Mouse (Mus musculus) myocyte (in vitro differentiated cells): ENCODE measurements at regions not wholly inside any gene's neighbourhood (a gene's known extent, or its start where the extent isn't known, plus 50 kb on each side); places are given as distances from the start of the nearest gene placed in this dataset.

ENCODE experiments used
- H3K27me3 ChIP-seq: one replicate; pipeline ENCODE4 v1.6.1; 2011; ENCODE audit not compliant: control insufficient read depth, insufficient read depth, insufficient read length
- H3K36me3 ChIP-seq: one replicate; pipeline ENCODE4 v1.6.1; 2011; ENCODE audit not compliant: control insufficient read depth, insufficient read depth
- H3K4me2 ChIP-seq: one replicate; pipeline ENCODE4 v1.6.1; 2011; ENCODE audit warnings: low read depth, control low read depth
- H3K4me3 ChIP-seq: one replicate; pipeline ENCODE4 v1.5.1; 2011; ENCODE audit warnings: mild to moderate bottlenecking, control low read depth, moderate library complexity
- H3K79me2 ChIP-seq: one replicate; pipeline ENCODE4 v1.6.1; 2011; ENCODE audit not compliant: control insufficient read depth, insufficient read depth
- H3ac ChIP-seq: one replicate; pipeline ENCODE4 v1.6.1; 2011; ENCODE audit not compliant: control insufficient read depth, insufficient read length
- CEBPB ChIP-seq: IDR thresholded peaks from 2 replicates; pipeline ENCODE4 v1.6.1; 2011; ENCODE audit warnings: mild to moderate bottlenecking, moderate library complexity; ENCODE audit not compliant: poor library complexity, insufficient read depth, severe bottlenecking
- E2F4 ChIP-seq: IDR thresholded peaks from one replicate; pipeline ENCODE4 v1.6.1; 2011; ENCODE audit warnings: mild to moderate bottlenecking, control low read depth, moderate library complexity; ENCODE audit not compliant: insufficient read depth
- MAX ChIP-seq: IDR thresholded peaks from one replicate; pipeline ENCODE4 v1.6.1; 2011; ENCODE audit warnings: low read depth, mild to moderate bottlenecking, control low read depth
- MYOD1 ChIP-seq, 3 experiments: IDR thresholded peaks; one replicate each; pipeline ENCODE4 v1.6.1; 2011; ENCODE audit warnings: control low read depth in 2 of 3, low read depth in 2 of 3, mild to moderate bottlenecking in 2 of 3, moderate library complexity in 1 of 3; ENCODE audit not compliant: insufficient read length in 2 of 3, control insufficient read depth in 1 of 3
- MYOG ChIP-seq, 3 experiments: IDR thresholded peaks; one replicate each; pipeline ENCODE4 v1.6.1; 2011; ENCODE audit warnings: control low read depth in 2 of 3, low read depth in 2 of 3, mild to moderate bottlenecking in 2 of 3; ENCODE audit not compliant: insufficient read length in 2 of 3, control insufficient read depth in 1 of 3, insufficient read depth in 1 of 3
- POLR2A ChIP-seq: IDR thresholded peaks from one replicate; pipeline ENCODE4 v1.6.1; 2011; ENCODE audit warnings: low read depth, mild to moderate bottlenecking, control low read depth, moderate library complexity; ENCODE audit not compliant: insufficient read length
- POLR2AphosphoS2 ChIP-seq: IDR thresholded peaks from one replicate; pipeline ENCODE4 v1.6.1; 2011; ENCODE audit warnings: low read depth, control low read depth; ENCODE audit not compliant: insufficient read length
- REST ChIP-seq: IDR thresholded peaks from one replicate; pipeline ENCODE4 v1.6.1; 2011; ENCODE audit warnings: mild to moderate bottlenecking, control low read depth, moderate library complexity; ENCODE audit not compliant: insufficient read depth, insufficient read length
- SRF ChIP-seq: IDR thresholded peaks from one replicate; pipeline ENCODE4 v1.6.1; 2011; ENCODE audit warnings: low read depth; ENCODE audit not compliant: control insufficient read depth, insufficient read length
- TCF12 ChIP-seq: IDR thresholded peaks from one replicate; pipeline ENCODE4 v1.6.1; 2011; ENCODE audit warnings: mild to moderate bottlenecking, control low read depth; ENCODE audit not compliant: poor library complexity, insufficient read depth, severe bottlenecking
- TCF3 ChIP-seq: IDR thresholded peaks from one replicate; pipeline ENCODE4 v1.6.1; 2011; ENCODE audit warnings: low read depth, control low read depth; ENCODE audit not compliant: insufficient read length
- USF1 ChIP-seq: IDR thresholded peaks from one replicate; pipeline ENCODE4 v1.6.1; 2011; ENCODE audit warnings: low read depth, mild to moderate bottlenecking, control low read depth, moderate library complexity

DNA sequence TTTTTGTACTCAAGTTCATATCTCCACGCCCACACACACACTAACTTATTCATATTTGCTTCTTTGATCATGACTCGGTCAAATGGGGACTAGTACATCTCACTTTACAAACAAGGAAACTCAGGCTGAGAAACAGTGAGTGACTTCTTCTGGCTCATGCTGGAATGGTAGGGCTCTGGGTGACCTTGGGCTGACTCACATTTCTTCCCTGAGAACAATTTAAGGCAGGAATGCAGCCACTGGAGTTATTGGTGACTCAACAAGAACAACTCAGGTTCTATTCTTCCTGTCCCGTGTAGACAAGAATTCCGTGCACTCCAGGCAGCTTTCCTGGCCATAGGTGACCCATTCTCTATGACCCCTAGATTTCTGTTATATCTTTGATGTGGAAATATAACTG, 87.3 kb downstream of the Naa11 start:
- Histone ChIP-seq H3K4me3 (no peak overlapping the region), H3K4me2 (no peak overlapping the region), H3K79me2 (no peaks in the 10 kb centered on the region), H3ac (no peak overlapping the region), H3K36me3 (no peaks in the 10 kb centered on the region), H3K27me3 (no peaks in the 10 kb centered on the region)
- TF ChIP-seq REST (no peak), SRF (no peak), USF1 (no peak), MAX (no peak), TCF12 (no peak), POLR2A (no peak), E2F4 (no peak), CEBPB (no peak), POLR2AphosphoS2 (no peak), TCF3 (no peak), MYOD1 (IDR thresholded peaks at IDR 0.05; ENCODE audit: control insufficient read depth in 1 of 3, insufficient read length in 2 of 3, low read depth in 2 of 3) (no peak), MYOG (IDR thresholded peaks at IDR 0.05; ENCODE audit: control insufficient read depth in 1 of 3, insufficient read depth in 1 of 3, insufficient read length in 2 of 3, low read depth in 2 of 3) (no peak)

DNA sequence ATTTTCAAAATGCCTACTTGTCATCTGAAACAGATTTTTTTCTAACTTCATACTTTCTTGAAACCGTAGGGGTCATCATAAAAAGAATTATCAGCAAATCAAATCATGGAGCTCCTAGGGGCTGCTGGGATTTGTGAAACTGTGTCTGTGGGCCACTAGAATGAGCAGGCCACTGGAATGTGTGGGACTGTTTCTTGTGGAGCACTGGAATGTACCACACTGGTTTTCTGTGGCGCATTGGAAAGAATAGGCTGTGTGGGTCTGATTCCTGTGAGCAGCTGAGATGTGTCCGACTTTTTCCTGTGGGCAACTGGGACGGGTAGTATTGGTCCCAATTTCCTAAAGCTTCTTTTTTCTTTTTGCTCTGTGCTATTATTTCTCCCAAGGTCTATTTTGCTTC, 90.6 kb downstream of the Naa11 start:
- TF ChIP-seq MAX (no peak), MYOD1 (IDR thresholded peaks at IDR 0.05; ENCODE audit: control insufficient read depth in 1 of 3, insufficient read length in 2 of 3, low read depth in 2 of 3) (peak in 2 of 3 experiments; percentile 41 to 72), MYOG (IDR thresholded peaks at IDR 0.05; ENCODE audit: control insufficient read depth in 1 of 3, insufficient read depth in 1 of 3, insufficient read length in 2 of 3, low read depth in 2 of 3) (peak in 1 of 3 experiments; percentile 48), REST (no peak), TCF12 (no peak)

GRCm38 (mm10) chr5:97300861-97301260, 91.3 kb downstream of the Naa11 start:
- Histone ChIP-seq H3K4me3 (no peak overlapping the region), H3K79me2 (no peaks in the 10 kb centered on the region), H3K4me2 (no peak overlapping the region), H3K27me3 (no peaks in the 10 kb centered on the region), H3ac (no peak overlapping the region), H3K36me3 (no peaks in the 10 kb centered on the region)
- no peak for TF ChIP-seq POLR2AphosphoS2
- no peak for TF ChIP-seq MAX
- no peak for TF ChIP-seq POLR2A
- TF ChIP-seq MYOG (IDR thresholded peaks at IDR 0.05; ENCODE audit: control insufficient read depth in 1 of 3, insufficient read depth in 1 of 3, insufficient read length in 2 of 3, low read depth in 2 of 3): peak in 1 of 3 experiments; percentile 13
- TF ChIP-seq REST: no peak
- TF ChIP-seq E2F4: no peak
- no peak for TF ChIP-seq TCF3
- TF ChIP-seq USF1: no peak
- TF ChIP-seq MYOD1 (IDR thresholded peaks at IDR 0.05; ENCODE audit: control insufficient read depth in 1 of 3, insufficient read length in 2 of 3, low read depth in 2 of 3): peak in 1 of 3 experiments; percentile 10

More for the DNA sequence above, 90.6 kb downstream of the Naa11 start:
- Histone ChIP-seq H3ac (no peak overlapping the region), H3K36me3 (no peaks in the 10 kb centered on the region), H3K79me2 (no peaks in the 10 kb centered on the region), H3K4me2 (no peak overlapping the region), H3K4me3 (no peak overlapping the region), H3K27me3 (no peaks in the 10 kb centered on the region)

DNA sequence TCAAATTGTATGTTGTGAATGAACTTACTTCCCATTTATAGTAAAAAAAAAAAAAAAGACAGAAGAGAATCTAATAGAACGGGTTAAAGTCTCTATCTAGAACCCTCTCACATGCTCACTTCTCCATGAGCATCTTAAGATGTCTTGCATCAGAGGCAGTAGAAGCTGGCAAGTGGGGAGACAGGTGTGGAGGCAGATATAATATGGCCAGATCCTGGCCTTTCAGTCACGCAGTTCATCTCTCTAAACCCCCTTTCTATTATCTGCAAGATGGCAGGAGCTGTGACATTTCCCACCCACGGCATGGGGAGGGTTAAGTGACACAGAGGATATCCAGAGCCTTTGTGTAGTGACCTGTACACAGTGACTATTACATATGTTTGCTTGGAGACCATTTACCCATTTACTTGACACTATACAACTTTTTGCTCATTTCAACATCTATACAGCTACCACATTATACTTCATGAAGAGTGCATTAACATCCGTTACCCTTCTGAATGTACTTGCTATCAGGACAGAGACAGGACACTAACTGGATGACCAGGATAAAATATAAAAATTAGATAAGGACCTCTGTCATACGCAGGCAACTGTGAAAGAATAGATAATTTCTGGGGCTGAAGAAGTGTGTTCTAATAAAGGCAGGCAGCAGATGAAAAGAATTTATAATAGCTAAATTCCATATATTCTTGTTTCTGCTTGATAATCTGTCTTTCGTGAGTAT, 91.9 kb downstream of the Naa11 start:
- Histone ChIP-seq H3K4me3 (no peak overlapping the region), H3K27me3 (no peaks in the 10 kb centered on the region), H3K36me3 (no peaks in the 10 kb centered on the region), H3K4me2 (no peak overlapping the region), H3ac (no peak overlapping the region), H3K79me2 (no peaks in the 10 kb centered on the region)
- no peak for TF ChIP-seq USF1
- no peak for TF ChIP-seq POLR2AphosphoS2
- TF ChIP-seq CEBPB: no peak
- no peak for TF ChIP-seq SRF
- TF ChIP-seq REST: no peak
- no peak for TF ChIP-seq MYOG (IDR thresholded peaks at IDR 0.05; ENCODE audit: control insufficient read depth in 1 of 3, insufficient read depth in 1 of 3, insufficient read length in 2 of 3, low read depth in 2 of 3)
- TF ChIP-seq TCF3: no peak
- TF ChIP-seq E2F4: no peak
- TF ChIP-seq MAX: no peak

DNA sequence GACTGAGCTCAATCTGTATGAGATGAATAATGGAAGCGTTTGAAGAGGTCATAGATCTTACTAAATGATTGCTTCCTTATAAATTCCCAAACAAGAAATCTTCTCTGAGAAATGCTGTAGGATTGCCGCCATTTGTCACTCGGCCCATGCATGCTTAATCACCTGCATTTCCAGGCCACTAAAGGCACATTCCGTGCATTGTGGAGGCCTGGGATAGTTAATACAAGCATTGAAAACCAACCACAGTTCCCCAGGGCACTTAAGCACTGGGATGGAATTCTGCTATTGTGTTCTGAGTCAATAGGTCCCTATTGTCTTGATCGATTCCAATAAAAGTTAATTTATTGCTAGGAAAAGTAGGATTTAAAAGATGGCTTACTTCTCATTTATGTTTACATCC, 92.5 kb downstream of the Naa11 start:
- H3K4me3 ChIP-seq: no peak overlapping the region
- H3ac ChIP-seq: no peak overlapping the region
- H3K36me3 ChIP-seq: no peaks in the 10 kb centered on the region
- H3K4me2 ChIP-seq: no peak overlapping the region
- no peaks in the 10 kb centered on the region for H3K79me2 ChIP-seq
- H3K27me3 ChIP-seq: no peaks in the 10 kb centered on the region
- no peak for TF ChIP-seq POLR2A
- no peak for TF ChIP-seq MYOG (IDR thresholded peaks at IDR 0.05; ENCODE audit: control insufficient read depth in 1 of 3, insufficient read depth in 1 of 3, insufficient read length in 2 of 3, low read depth in 2 of 3)
- TF ChIP-seq SRF: no peak
